Mouse (Mus musculus) megakaryocyte-erythroid progenitor cell, adult 5 weeks (primary cell): ENCODE measurements around the gene Rusc2. TPM values are rescaled to one million over a fixed set of nuclear protein-coding genes. Genes with fewer than 3 reads are reported as not detected.

Experiments used
- polyA plus RNA-seq: library from polyadenylated mRNA; stranded (reverse); fragments of >175 nt; gene quantifications from 2 replicates; pipeline ENCODE4 v1.2.3, GENCODE M21; 2012

The Rusc2 gene
- polyA plus RNA-seq: 6.3 and 7.3 TPM in 2 replicates

DNA sequence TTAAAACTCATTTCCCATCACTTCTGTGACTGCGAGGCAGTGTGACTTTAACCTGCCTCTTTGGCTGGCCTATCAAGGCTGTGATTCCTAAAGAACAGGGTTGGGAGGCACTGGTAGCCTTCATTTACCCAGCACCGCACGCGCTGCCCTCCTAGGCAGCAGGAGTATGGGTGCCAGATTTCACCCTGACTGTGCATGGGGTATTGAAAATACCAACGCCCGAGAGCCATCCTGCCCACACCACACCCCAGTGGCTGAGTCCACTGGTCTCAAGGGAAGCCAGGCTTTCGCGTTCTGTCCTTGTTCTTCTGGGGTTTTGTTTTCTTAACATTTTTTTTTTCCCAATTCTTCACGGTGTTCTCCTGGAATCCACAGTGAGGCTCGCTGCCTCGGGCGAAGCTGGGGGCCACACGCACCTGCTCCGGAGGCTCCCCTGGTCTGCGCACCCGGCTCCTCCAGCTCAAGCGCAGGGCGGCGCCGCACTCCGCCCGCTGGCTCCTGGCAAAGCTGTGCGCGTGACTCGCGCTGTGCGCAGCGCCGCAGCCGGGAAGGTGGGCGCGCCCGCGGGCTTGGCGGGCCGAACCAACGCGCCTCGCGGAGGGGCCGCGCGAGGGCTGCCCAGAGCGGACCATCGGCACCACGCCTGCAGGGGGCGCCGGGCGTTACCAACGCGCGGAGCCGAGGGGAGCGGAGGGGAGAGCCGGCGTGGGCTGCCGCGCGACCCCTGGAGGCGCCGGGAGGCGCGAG is at the start of gene Rusc2:
Gene Rusc2 (plus strand): TSS at position 572 of the 747 bp plus-strand sequence.

DNA sequence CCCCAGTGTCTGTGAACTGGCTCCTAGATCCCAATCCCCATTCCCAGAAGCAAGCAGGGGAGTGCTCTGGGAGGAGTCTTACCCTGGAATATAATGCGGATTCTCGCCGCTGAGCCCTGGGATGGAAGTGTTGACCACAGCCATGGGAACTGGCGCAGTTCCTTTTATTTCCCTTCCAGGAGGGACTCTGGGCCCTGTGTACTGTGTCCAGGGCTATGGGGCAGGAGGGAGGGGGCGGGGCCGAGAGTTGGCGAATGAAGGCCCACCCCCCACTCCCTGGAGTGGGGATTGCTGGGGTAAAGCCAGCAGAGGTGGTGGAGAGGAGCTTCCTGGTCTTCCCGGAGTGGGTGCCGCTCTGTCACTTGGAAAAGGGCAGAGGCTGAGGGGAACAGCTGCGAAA is 47.2 kb downstream of the Rusc2 start, which contains the start of gene Fam166b:
Gene Fam166b (minus strand): TSS at position 189 of the 400 bp plus-strand sequence.

GRCm38 (mm10) chr4:43441639-43442038 is 59.9 kb downstream of the Rusc2 start, which contains the start of gene Tesk1:
Tesk1 (plus strand) TSS chr4:43441939.

DNA sequence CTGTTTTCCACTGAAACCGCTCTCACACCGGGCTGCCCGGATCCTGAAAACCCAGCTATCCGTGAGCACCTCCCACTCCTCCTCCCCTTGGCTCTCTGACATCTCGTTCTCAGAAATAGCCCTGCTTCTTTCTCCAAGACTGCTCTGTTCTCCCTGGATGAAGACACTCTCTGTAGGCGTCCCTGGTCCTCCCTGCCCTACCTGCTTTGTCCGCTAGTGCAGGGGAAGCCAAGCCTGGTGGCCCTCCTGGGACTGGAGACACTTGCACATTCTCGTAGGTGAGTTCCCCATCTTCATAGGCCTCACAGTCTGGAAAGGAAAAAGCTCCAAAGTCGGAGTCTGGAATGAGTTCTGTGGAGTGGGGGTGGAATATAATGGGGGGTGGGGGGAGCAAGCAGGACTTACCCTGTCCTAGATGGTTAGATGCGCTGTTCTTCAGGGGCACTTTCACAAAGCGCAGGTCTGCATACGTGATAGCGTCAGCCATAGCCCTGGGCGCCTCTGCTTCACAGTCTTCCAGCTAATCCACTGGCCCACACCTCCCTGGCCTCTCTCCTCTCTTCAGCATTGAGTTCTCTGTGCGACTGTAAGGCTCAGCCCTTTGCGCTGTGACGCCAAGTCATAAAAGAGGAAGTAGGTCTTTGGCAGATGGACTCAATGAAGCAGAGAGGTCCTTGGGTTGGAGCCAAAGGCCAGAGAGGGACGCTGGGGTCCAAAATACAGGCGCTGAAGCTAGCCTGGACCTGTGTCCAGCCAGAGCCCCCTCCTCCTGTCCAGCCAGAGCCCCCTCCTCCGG is 72.5 kb downstream of the Rusc2 start, which contains the start of gene Cd72:
Gene Cd72 (minus strand): TSS at position 588 of the 796 bp plus-strand sequence.

Other genes with a start within 250 kb of the Rusc2 start
- 0.01 and 0.09 TPM in 2 replicates for gene Atp8b5, start 114.8 kb upstream of the Rusc2 start, polyA plus RNA-seq
- not detected in 2 replicates for gene Fam166b, start 47.2 kb downstream of the Rusc2 start, polyA plus RNA-seq
- 62.0 and 67.6 TPM in 2 replicates for gene Tesk1, start 60.0 kb downstream of the Rusc2 start, polyA plus RNA-seq
- 19.2 and 28.2 TPM in 2 replicates for gene Cd72, start 72.6 kb downstream of the Rusc2 start, polyA plus RNA-seq
- 0.63 and 1.5 TPM in 2 replicates for gene Sit1, start 101.8 kb downstream of the Rusc2 start, polyA plus RNA-seq
- gene Ccdc107, start 110.9 kb downstream of the Rusc2 start, polyA plus RNA-seq: 89.2 and 116 TPM in 2 replicates
- 24.6 and 38.5 TPM in 2 replicates for gene Arhgef39, start 117.7 kb downstream of the Rusc2 start, polyA plus RNA-seq
- gene Car9, start 125.0 kb downstream of the Rusc2 start, polyA plus RNA-seq: 6.6 and 7.2 TPM in 2 replicates
- 4.0 and 10.1 TPM in 2 replicates for gene Tpm2, start 141.8 kb downstream of the Rusc2 start, polyA plus RNA-seq
- gene Creb3, start 180.4 kb downstream of the Rusc2 start, polyA plus RNA-seq: 2.3 and 3.2 TPM in 2 replicates
- gene Tln1, start 180.7 kb downstream of the Rusc2 start, polyA plus RNA-seq: 173 and 201 TPM in 2 replicates
- 59.2 and 71.3 TPM in 2 replicates for gene Rgp1, start 196.7 kb downstream of the Rusc2 start, polyA plus RNA-seq
- 11.5 and 13.7 TPM in 2 replicates for gene Gba2, start 196.9 kb downstream of the Rusc2 start, polyA plus RNA-seq
- not detected in 2 replicates for gene Msmp, start 202.5 kb downstream of the Rusc2 start, polyA plus RNA-seq
- 2.0 and 2.3 TPM in 2 replicates for gene Npr2, start 250.0 kb downstream of the Rusc2 start, polyA plus RNA-seq